Mouse (Mus musculus) forebrain, embryonic 11.5 days (tissue): ENCODE measurements around the gene Cmpk1. TPM values are rescaled to one million over a fixed set of nuclear protein-coding genes. Genes with fewer than 3 reads are reported as not detected.

Experiments used
- ATAC-seq: fragments of 200-750 bp; cut with Nextera tagmentation; replicated peaks from 2 replicates; pipeline ENCODE4 v1.8.0; 2017; ENCODE audit warnings: moderate TSS enrichment; ENCODE audit not compliant: low FRiP score
- DNase-seq: peaks from one replicate; pipeline ENCODE4 v3.0.0-alpha.2; 2017; ENCODE audit warnings: low spot score
- H3K27ac ChIP-seq: fragments of 300-500 bp; sonication (generic); 2 replicates; pipeline ENCODE4 v1.5.1; 2014; ENCODE audit warnings: low read depth, low read length
- H3K27me3 ChIP-seq: fragments of 300-500 bp; sonication (generic); 2 replicates; pipeline ENCODE4 v1.6.1; 2014; ENCODE audit warnings: mild to moderate bottlenecking, low read length, mixed read lengths; ENCODE audit not compliant: control insufficient read depth, insufficient read depth
- H3K36me3 ChIP-seq: fragments of 300-500 bp; sonication (generic); 2 replicates; pipeline ENCODE4 v1.6.1; 2014; ENCODE audit warnings: mild to moderate bottlenecking, low read length, moderate library complexity, mixed read lengths; ENCODE audit not compliant: control insufficient read depth, insufficient read depth
- H3K4me1 ChIP-seq: fragments of 300-500 bp; sonication (generic); replicated peaks from 2 replicates; pipeline ENCODE4 v1.6.1; 2014; ENCODE audit warnings: low read length, mixed read lengths; ENCODE audit not compliant: control insufficient read depth, insufficient read depth
- H3K4me2 ChIP-seq: fragments of 300-500 bp; sonication (generic); 2 replicates; pipeline ENCODE4 v1.6.1; 2014; ENCODE audit warnings: low read depth, mild to moderate bottlenecking, low read length, moderate library complexity, mixed read lengths; ENCODE audit not compliant: severe bottlenecking
- H3K4me3 ChIP-seq: fragments of 300-500 bp; sonication (generic); 2 replicates; pipeline ENCODE4 v1.5.1; 2014; ENCODE audit warnings: low read depth, low read length
- H3K9ac ChIP-seq: fragments of 300-500 bp; sonication (generic); 2 replicates; pipeline ENCODE4 v1.6.1; 2014; ENCODE audit warnings: low read length
- H3K9me3 ChIP-seq: fragments of 300-500 bp; sonication (generic); 2 replicates; pipeline ENCODE4 v1.6.1; 2016; ENCODE audit warnings: low read length, mixed read lengths; ENCODE audit not compliant: control insufficient read depth
- WGBS: fragments of 180-500 bp; shearing (Covaris S2); extraction: QIAGEN DNeasy Blood & Tissue Kit; methylation state at CpG from one replicate; pipeline ENCODE4 v1.1.7; 2014; 5-methylcytosine and 5-hydroxymethylcytosine counted together
- polyA plus RNA-seq: library from polyadenylated mRNA; unstranded; fragments of >200 nt; fragmentation: Nextera tagmentation; extraction: Ambion mirVana; gene quantifications from 2 replicates; pipeline ENCODE4 v1.2.1, GENCODE M21; 2014

The Cmpk1 gene
- polyA plus RNA-seq, 1 experiment from 2014 or later: 128 TPM

DNA sequence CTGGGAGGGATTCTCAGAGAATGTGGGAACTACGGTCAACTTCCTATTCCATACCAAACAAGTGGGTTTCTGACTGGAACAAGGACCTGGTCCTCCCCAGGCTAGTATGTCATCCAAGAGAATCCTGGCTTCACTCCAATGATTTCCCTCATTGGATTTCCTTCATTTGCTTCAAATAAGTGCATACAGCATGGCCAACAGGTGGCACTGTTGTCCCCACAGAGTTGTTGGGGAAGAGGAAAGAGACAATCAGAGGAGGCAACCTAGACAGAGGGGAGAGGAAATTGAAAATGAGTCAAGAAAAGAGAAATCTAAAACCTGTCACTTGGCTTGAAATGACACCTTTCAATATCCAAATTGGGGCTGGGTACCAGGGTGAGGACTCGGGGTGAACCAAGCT is 70.0 kb downstream of the Cmpk1 start:
- no peaks in the 10 kb centered on the region for H3K36me3 ChIP-seq
- WGBS: 42% methylated on average over 2 of the region's 2 CpGs
- H3K4me2 ChIP-seq: no peak overlapping the region
- no peak for ATAC-seq
- no peak overlapping the region for H3K4me3 ChIP-seq
- H3K4me1 ChIP-seq: peaks cover 4% of the 10 kb centered on the region; the same call in 1 of the 2 replicates
- H3K9ac ChIP-seq: no peak overlapping the region
- DNase-seq: peak; percentile 72
- H3K27me3 ChIP-seq: peaks cover 54% of the 10 kb centered on the region
- H3K27ac ChIP-seq: no peak overlapping the region
- no peaks in the 10 kb centered on the region for H3K9me3 ChIP-seq

DNA sequence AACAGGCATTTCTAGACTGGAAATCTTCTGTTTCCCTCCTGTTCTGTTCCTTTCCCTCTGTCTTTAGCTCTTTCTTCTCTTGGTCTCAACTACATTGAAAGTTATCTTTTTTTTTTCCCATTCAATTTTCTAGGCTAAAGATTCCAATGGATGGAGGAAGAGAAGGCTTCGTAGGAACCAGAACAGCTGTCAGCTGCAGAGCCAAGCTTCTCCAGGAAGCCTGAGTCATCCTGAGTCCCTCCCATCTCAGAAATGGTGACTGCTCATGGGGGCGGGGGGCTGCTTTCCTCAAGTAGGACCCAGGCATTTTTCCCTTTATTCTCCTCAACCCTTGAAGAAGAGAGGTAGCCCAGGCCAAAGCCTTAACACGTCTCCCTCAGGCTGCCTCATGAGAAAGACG is 71.0 kb downstream of the Cmpk1 start:
- Histone ChIP-seq H3K4me2 (no peak overlapping the region), H3K4me1 (peaks cover 4% of the 10 kb centered on the region; the same call in 1 of the 2 replicates), H3K36me3 (no peaks in the 10 kb centered on the region), H3K27ac (no peak overlapping the region), H3K4me3 (no peak overlapping the region), H3K9ac (no peak overlapping the region), H3K9me3 (no peaks in the 10 kb centered on the region), H3K27me3 (peaks cover 60% of the 10 kb centered on the region)
- ATAC-seq: no peak
- WGBS: 30% methylated on average over 4 of the region's 4 CpGs
- no peak for DNase-seq

DNA sequence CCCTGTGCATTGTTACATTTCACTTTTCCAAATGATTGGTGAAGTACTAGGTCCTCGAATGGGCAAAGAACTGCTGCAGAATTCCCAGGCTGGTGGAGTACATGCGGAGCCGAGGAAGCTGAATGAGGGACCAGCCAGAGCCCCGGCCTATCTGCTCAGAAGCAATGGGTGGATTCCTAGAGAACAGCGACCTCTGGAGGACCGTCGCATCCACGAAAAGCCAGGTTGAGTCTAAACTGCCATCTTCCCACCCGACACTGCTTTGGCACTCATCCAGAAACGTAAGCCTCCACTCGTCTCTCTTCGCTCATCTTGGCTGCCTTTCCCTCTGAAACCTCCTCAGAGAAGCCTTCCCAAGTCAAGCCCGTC is 73.5 kb downstream of the Cmpk1 start:
- H3K27me3 ChIP-seq: peaks cover 82% of the 10 kb centered on the region
- no peak overlapping the region for H3K27ac ChIP-seq
- H3K9ac ChIP-seq: no peak overlapping the region
- DNase-seq (peak; percentile 90), ATAC-seq (peak; percentile 39)
- H3K36me3 ChIP-seq: no peaks in the 10 kb centered on the region
- no peaks in the 10 kb centered on the region for H3K9me3 ChIP-seq
- no peak overlapping the region for H3K4me2 ChIP-seq
- H3K4me3 ChIP-seq: no peak overlapping the region
- H3K4me1 ChIP-seq: peaks cover 10% of the 10 kb centered on the region
- WGBS: under 1% methylated on average over 13 of the region's 13 CpGs

DNA sequence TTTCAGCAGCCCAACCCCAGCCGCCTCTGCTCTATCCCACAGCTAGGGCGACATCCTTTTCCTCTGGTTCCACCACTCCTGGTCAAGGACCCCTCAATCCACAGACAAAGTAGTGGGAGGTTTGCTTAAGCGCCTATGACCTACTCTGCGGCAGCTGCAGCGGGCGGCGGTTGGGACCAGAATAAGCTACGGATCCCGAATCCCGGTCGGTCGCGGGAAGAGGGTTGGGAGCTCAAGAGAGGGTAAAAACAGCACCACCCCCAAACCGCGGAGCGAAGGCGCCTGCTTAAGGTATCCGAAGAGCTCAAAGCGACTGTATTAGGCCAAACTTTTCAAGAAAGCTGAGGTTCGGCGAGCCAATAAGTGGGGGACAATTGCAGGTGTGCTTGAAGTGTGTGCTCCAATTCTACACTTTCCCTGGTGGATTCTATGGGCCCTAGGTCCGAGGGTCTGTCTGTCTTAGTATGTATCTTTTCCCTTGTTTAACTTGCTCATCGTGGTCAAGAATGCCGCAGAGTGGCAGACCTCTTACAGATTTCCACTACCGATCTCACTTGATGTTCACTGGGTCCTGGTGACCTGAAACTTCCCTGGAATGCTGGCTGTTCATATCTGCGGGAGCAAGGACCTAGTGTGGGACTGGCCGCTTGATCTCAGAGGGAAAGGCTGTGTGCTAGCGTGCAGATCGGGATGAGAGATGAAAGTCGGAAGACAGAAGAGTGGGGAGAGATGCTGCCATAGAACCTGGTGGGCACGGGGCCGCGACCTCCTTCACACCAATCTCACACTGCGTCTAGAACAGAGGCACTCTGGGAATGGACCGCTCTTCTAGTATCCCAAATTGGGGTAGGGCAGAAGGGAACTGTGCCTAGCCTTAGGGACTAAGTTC is 74.1 kb downstream of the Cmpk1 start:
- Histone ChIP-seq H3K9me3 (no peaks in the 10 kb centered on the region), H3K4me3 (no peak overlapping the region), H3K36me3 (no peaks in the 10 kb centered on the region), H3K4me1 (peaks cover 12% of the 10 kb centered on the region), H3K27me3 (peaks cover 88% of the 10 kb centered on the region), H3K27ac (no peak overlapping the region), H3K4me2 (no peak overlapping the region), H3K9ac (no peak overlapping the region)
- no peak for DNase-seq
- no peak for ATAC-seq
- WGBS: 2% methylated on average over 35 of the region's 35 CpGs

DNA sequence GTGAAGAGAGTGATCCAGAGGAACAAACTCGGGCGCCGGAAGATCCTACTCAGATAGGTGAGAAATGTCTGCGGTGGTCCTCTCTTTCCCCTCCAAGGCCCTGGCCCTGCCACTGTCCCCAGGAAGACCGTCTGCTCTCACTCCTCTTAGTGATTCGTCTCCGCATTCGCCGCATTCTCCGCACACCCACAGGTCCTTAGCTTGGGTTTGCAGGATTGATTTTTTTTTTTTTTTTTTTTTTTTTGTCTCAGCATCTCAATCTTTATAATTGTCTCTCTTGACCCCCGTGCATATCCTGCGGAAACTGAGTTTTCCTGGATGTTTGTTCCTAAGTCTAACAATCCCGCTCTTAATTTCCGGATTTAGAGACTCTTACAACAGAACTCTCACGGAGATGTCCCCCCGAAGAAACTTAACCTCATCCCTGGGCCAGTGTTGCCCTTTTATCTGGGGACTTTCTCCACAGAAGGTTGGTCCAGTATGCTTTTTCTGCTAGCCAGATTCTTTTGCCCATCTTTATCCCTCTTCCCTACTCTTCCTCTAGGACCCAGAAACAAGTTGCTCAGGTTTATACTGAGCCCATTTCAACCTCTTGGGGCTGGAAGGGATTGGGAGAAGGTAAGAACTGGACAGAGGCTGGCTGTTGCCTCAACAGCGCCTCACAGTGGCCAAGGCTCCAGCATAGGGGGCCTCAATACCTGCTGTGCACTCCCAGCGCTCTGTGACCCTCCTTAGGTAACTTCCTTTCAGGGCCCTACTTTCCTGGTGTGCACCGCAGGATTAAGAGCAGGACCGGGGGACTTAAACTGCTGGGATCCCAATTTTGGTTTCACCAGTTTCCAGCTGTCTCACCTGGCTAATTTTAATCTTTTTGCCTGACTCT is 77.2 kb downstream of the Cmpk1 start:
- no peak overlapping the region for H3K27ac ChIP-seq
- ATAC-seq: no peak

More for the DNA sequence above, 77.2 kb downstream of the Cmpk1 start:
- H3K9me3 ChIP-seq: no peaks in the 10 kb centered on the region
- peaks cover 20% of the 10 kb centered on the region for H3K4me1 ChIP-seq
- peak overlapping the region; percentile 41; the same call in 1 of the 2 replicates for H3K9ac ChIP-seq
- H3K27me3 ChIP-seq: peaks cover 95% of the 10 kb centered on the region
- peak overlapping the region; percentile 41 for H3K4me3 ChIP-seq
- no peaks in the 10 kb centered on the region for H3K36me3 ChIP-seq
- peak overlapping the region; percentile 62 for H3K4me2 ChIP-seq
- peak; percentile 79 for DNase-seq
- WGBS: 2% methylated on average over 20 of the region's 20 CpGs

Other genes starting within 250 kb of the Cmpk1 start
- not detected in 2 replicates for gene Gm12830, start 165.5 kb downstream of the Cmpk1 start, polyA plus RNA-seq
- gene Foxd2, start 78.4 kb downstream of the Cmpk1 start, polyA plus RNA-seq: 1.1 and 1.6 TPM in 2 replicates
- 0.29 and 0.32 TPM in 2 replicates for gene Foxe3, start 61.2 kb downstream of the Cmpk1 start, polyA plus RNA-seq
- 26.0 and 32.2 TPM in 2 replicates for gene Stil, start 12.9 kb upstream of the Cmpk1 start, polyA plus RNA-seq
- gene Tal1, start 69.2 kb upstream of the Cmpk1 start, polyA plus RNA-seq: 3.4 and 3.7 TPM in 2 replicates
- 13.8 and 16.2 TPM in 2 replicates for gene Pdzk1ip1, start 101.5 kb upstream of the Cmpk1 start, polyA plus RNA-seq
- gene Cyp4x1, start 147.0 kb upstream of the Cmpk1 start, polyA plus RNA-seq: 0.31 and 0.47 TPM in 2 replicates